Comparison of ENCODE assay signal across 14 mouse cellular contexts in genomic region chr5:141984322-141984721, GRCm38 (mm10).
DNase-seq lines count a peak whose midpoint lies in the region; ATAC-seq and TF ChIP-seq lines count a peak whose summit lies in the region.
"Had no signal": no experiment of that assay in that cellular context is flagged by ENCODE, and none has a peak within 500 bp of the region (broad histone marks: within the 10 kb centered on the region; RNA-seq: fewer than 3 reads in every experiment).

No protein-coding gene starts in this region.

- H3K27ac ChIP-seq in hindbrain, embryonic 11.5 days (ENCODE audit: low read depth, low read length), result no peak overlapping the region
- H3K27ac ChIP-seq in hindbrain, embryonic 10.5 days, result no peak overlapping the region
- no peak overlapping the region for H3K27ac ChIP-seq in lung, embryonic 14.5 days (ENCODE audit: low read depth)
- no peak overlapping the region for H3K27ac ChIP-seq in stomach, postnatal 0 days (replicated peaks)
- H3K27ac ChIP-seq: embryonic facial prominence, embryonic 10.5 days; forebrain, embryonic 12.5 days; heart, adult 2 months; limb, embryonic 12.5 days; liver, embryonic 13.5 days had no signal

- no peaks in the 10 kb centered on the region for H3K9me3 ChIP-seq in hindbrain, embryonic 11.5 days (ENCODE audit: control insufficient read depth, low read length)
- no peaks in the 10 kb centered on the region for H3K9me3 ChIP-seq in hindbrain, embryonic 10.5 days
- no peaks in the 10 kb centered on the region for H3K9me3 ChIP-seq in lung, embryonic 14.5 days (ENCODE audit: low read depth, low read length)
- no peaks in the 10 kb centered on the region for H3K9me3 ChIP-seq in stomach, postnatal 0 days (ENCODE audit: control insufficient read depth, low read length)
- H3K9me3 ChIP-seq: embryonic facial prominence, embryonic 10.5 days; forebrain, embryonic 12.5 days; limb, embryonic 12.5 days; liver, embryonic 13.5 days had no signal

- ATAC-seq in hindbrain, embryonic 11.5 days (ENCODE audit: low FRiP score), result no peak
- ATAC-seq in lung, embryonic 14.5 days (ENCODE audit: insufficient read depth), result no peak
- ATAC-seq in stomach, postnatal 0 days (ENCODE audit: low FRiP score, low TSS enrichment), result no peak
- ATAC-seq: lung, postnatal 0 days had no signal

- no peaks in the 10 kb centered on the region for H3K4me1 ChIP-seq in hindbrain, embryonic 11.5 days (replicated peaks; ENCODE audit: control insufficient read depth, insufficient read depth, low read length)
- no peaks in the 10 kb centered on the region for H3K4me1 ChIP-seq in hindbrain, embryonic 10.5 days (replicated peaks)
- no peaks in the 10 kb centered on the region for H3K4me1 ChIP-seq in lung, embryonic 14.5 days (ENCODE audit: insufficient read depth)
- H3K4me1 ChIP-seq in stomach, postnatal 0 days (replicated peaks; ENCODE audit: control insufficient read depth, insufficient read depth), result no peaks in the 10 kb centered on the region
- H3K4me1 ChIP-seq: embryonic facial prominence, embryonic 10.5 days; forebrain, embryonic 12.5 days; limb, embryonic 12.5 days; liver, embryonic 13.5 days; megakaryocyte, embryonic 14.5 days had no signal

- 0 out of 2 replicates have a peak, but pooled peaks have one; percentile 29 for TF ChIP-seq CTCF in lung, embryonic 14.5 days (IDR thresholded peaks at IDR 0.05; ENCODE audit: low read depth)
- TF ChIP-seq CTCF in stomach, postnatal 0 days (IDR thresholded peaks at IDR 0.05; ENCODE audit: low read depth), result peak; percentile 45

- no peak overlapping the region for H3K4me3 ChIP-seq in hindbrain, embryonic 11.5 days (ENCODE audit: low read depth, low read length)
- no peak overlapping the region for H3K4me3 ChIP-seq in hindbrain, embryonic 10.5 days
- no peak overlapping the region for H3K4me3 ChIP-seq in lung, embryonic 14.5 days (ENCODE audit: low read depth, low read length)
- H3K4me3 ChIP-seq in stomach, postnatal 0 days (ENCODE audit: low read depth, low read length), result no peak overlapping the region
- H3K4me3 ChIP-seq: embryonic facial prominence, embryonic 10.5 days; forebrain, embryonic 12.5 days; heart, adult 2 months; limb, embryonic 12.5 days; liver, embryonic 13.5 days; megakaryocyte, embryonic 14.5 days had no signal

- no peak overlapping the region for H3K9ac ChIP-seq in hindbrain, embryonic 11.5 days (ENCODE audit: low read depth, low read length)
- H3K9ac ChIP-seq in lung, embryonic 14.5 days, result no peak overlapping the region
- H3K9ac ChIP-seq in stomach, postnatal 0 days (ENCODE audit: low read length), result no peak overlapping the region
- H3K9ac ChIP-seq: forebrain, embryonic 12.5 days; limb, embryonic 12.5 days; liver, embryonic 13.5 days had no signal

- no peaks in the 10 kb centered on the region for H3K36me3 ChIP-seq in hindbrain, embryonic 11.5 days (ENCODE audit: control insufficient read depth, insufficient read depth, low read length)
- H3K36me3 ChIP-seq in hindbrain, embryonic 10.5 days, result no peaks in the 10 kb centered on the region
- H3K36me3 ChIP-seq in lung, embryonic 14.5 days (ENCODE audit: insufficient read depth), result no peaks in the 10 kb centered on the region
- H3K36me3 ChIP-seq in stomach, postnatal 0 days (ENCODE audit: control insufficient read depth, insufficient read depth, low read length), result no peaks in the 10 kb centered on the region
- H3K36me3 ChIP-seq: embryonic facial prominence, embryonic 10.5 days; forebrain, embryonic 12.5 days; limb, embryonic 12.5 days; liver, embryonic 13.5 days had no signal

- H3K4me2 ChIP-seq in hindbrain, embryonic 11.5 days (replicated peaks; ENCODE audit: low read depth, low read length), result no peak overlapping the region
- no peak overlapping the region for H3K4me2 ChIP-seq in lung, embryonic 14.5 days
- no peak overlapping the region for H3K4me2 ChIP-seq in stomach, postnatal 0 days (replicated peaks; ENCODE audit: low read depth)
- H3K4me2 ChIP-seq: forebrain, embryonic 12.5 days; limb, embryonic 12.5 days; liver, embryonic 13.5 days had no signal

- TF ChIP-seq EP300 in stomach, postnatal 0 days (optimal IDR thresholded peaks at IDR 0.05), result no peak

- WGBS in hindbrain, embryonic 11.5 days, result 83% methylated on average over 4 of the region's 4 CpGs
- 77% methylated on average over 4 of the region's 4 CpGs for WGBS in hindbrain, embryonic 10.5 days
- 79% methylated on average over 4 of the region's 4 CpGs for WGBS in lung, embryonic 14.5 days
- 86% methylated on average over 4 of the region's 4 CpGs for WGBS in stomach, postnatal 0 days

- H3K27me3 ChIP-seq in hindbrain, embryonic 11.5 days (ENCODE audit: control insufficient read depth, insufficient read depth, low read length), result no peaks in the 10 kb centered on the region
- no peaks in the 10 kb centered on the region for H3K27me3 ChIP-seq in hindbrain, embryonic 10.5 days (ENCODE audit: insufficient read depth, poor library complexity, severe bottlenecking)
- H3K27me3 ChIP-seq in lung, embryonic 14.5 days (ENCODE audit: insufficient read depth, low read length), result no peaks in the 10 kb centered on the region
- H3K27me3 ChIP-seq in stomach, postnatal 0 days (ENCODE audit: control insufficient read depth, insufficient read depth, low read length), result no peaks in the 10 kb centered on the region
- H3K27me3 ChIP-seq: forebrain, embryonic 12.5 days; limb, embryonic 12.5 days; liver, embryonic 13.5 days; megakaryocyte, embryonic 14.5 days had no signal

- peak; percentile 16 for DNase-seq in hindbrain, embryonic 11.5 days (ENCODE audit: low spot score)
- no peak for DNase-seq in hindbrain, embryonic 10.5 days (ENCODE audit: low spot score)
- DNase-seq in lung, embryonic 14.5 days, result no peak
- DNase-seq in lung, postnatal 14 days, result no peak
- peak; percentile 66 for DNase-seq in R1 (ENCODE audit: low read depth, low spot score)
- no peak for DNase-seq in stomach, postnatal 0 days (ENCODE audit: low spot score)
- DNase-seq in adrenal gland, adult 2 months, result no peak

Comparison
In these comparisons a context has a peak if more than half of its experiments do, and no peak if none do; other contexts are left out.
1. DNase-seq: peak in hindbrain, embryonic 11.5 days (single experiment) and R1 (single experiment); none in hindbrain, embryonic 10.5 days (single experiment), lung, embryonic 14.5 days (single experiment), lung, postnatal 14 days (single experiment), stomach, postnatal 0 days (single experiment) and adrenal gland, adult 2 months (single experiment).